Mouse (Mus musculus) cerebellum, adult 2 months (tissue): ENCODE measurements around the gene Tfcp2l1. TPM values are rescaled to one million over a fixed set of nuclear protein-coding genes. Genes with fewer than 3 reads are reported as not detected.
A peak's percentile ranks its signal among the peaks of the same experiment; 100 is the strongest.

Experiments used
- DNase-seq, 2 experiments: peaks; one replicate each; pipeline ENCODE4 v3.0.0; 2021
- H3K27ac ChIP-seq: fragments of 200-500 bp; 2 replicates; pipeline ENCODE4 v1.5.1; 2012; ENCODE audit warnings: low read length, control low read depth, inconsistent platforms; ENCODE audit not compliant: insufficient read depth
- H3K27me3 ChIP-seq: fragments of 200-500 bp; 2 replicates; pipeline ENCODE4 v1.6.1; 2012; ENCODE audit warnings: inconsistent platforms, mild to moderate bottlenecking, low read length, moderate library complexity; ENCODE audit not compliant: control insufficient read depth, insufficient read depth
- H3K4me1 ChIP-seq: fragments of 200-500 bp; 2 replicates; pipeline ENCODE4 v1.6.1; 2011; ENCODE audit warnings: low read length; ENCODE audit not compliant: control insufficient read depth, insufficient read depth
- H3K4me3 ChIP-seq: fragments of 200-500 bp; replicated peaks from 2 replicates; pipeline ENCODE3; 2011; ENCODE audit warnings: mild to moderate bottlenecking, low read depth, low read length, control low read depth; ENCODE audit not compliant: insufficient read depth
- CTCF ChIP-seq: fragments of 200-500 bp; IDR thresholded peaks from 2 replicates; pipeline ENCODE4 v1.5.1; 2011; ENCODE audit warnings: low read depth, mild to moderate bottlenecking, control low read depth, low read length, moderate library complexity, borderline replicate concordance; ENCODE audit not compliant: insufficient read depth
- POLR2A ChIP-seq: fragments of 200-500 bp; IDR thresholded peaks from 2 replicates; pipeline ENCODE4 v1.6.1; 2011; ENCODE audit warnings: low read length, control low read depth, borderline replicate concordance; ENCODE audit not compliant: insufficient read depth
- WGBS: fragments of 180-500 bp; shearing (Covaris S2); methylation state at CpG from one replicate; pipeline ENCODE4 v1.1.7; 2018; 5-methylcytosine and 5-hydroxymethylcytosine counted together
- polyA plus RNA-seq: library from polyadenylated mRNA; depleted of rRNA; stranded (reverse); fragments of >200 nt; gene quantifications from 2 replicates; pipeline ENCODE4 v1.2.3, GENCODE M21; 2012; rRNA removed

Tfcp2l1 gene
- polyA plus RNA-seq: 0.08 and 0.19 TPM in 2 replicates

- H3K4me1 ChIP-seq: no peaks in the 10 kb centered on the region
- peak; percentile 58 to 63 for DNase-seq
- H3K4me3 ChIP-seq: peak within 1 kb of the TSS; percentile 54
- no peak within 1 kb of the TSS for H3K27ac ChIP-seq
- H3K27me3 ChIP-seq: no peaks in the 10 kb centered on the region
- WGBS: 1% methylated on average over 48 of the region's 48 CpGs
- no peak for TF ChIP-seq CTCF
- TF ChIP-seq POLR2A: no peak
Observed at GRCm38 (mm10) chr1:118627781-118628464, at the start of gene Tfcp2l1. Gene Tfcp2l1 (plus strand): TSS chr1:118627945.

GRCm38 (mm10) chr1:118580174-118580702 is 47.5 kb upstream of the Tfcp2l1 start:
- TF ChIP-seq POLR2A: no peak
- no peak for TF ChIP-seq CTCF
- WGBS: 89% methylated on average over 2 of the region's 2 CpGs
- no peak overlapping the region for H3K4me3 ChIP-seq
- no peak overlapping the region for H3K27ac ChIP-seq
- H3K4me1 ChIP-seq: no peaks in the 10 kb centered on the region
- DNase-seq: no peak
- H3K27me3 ChIP-seq: no peaks in the 10 kb centered on the region

- H3K4me1 ChIP-seq: no peaks in the 10 kb centered on the region
- TF ChIP-seq POLR2A (no peak), CTCF (no peak)
- no peaks in the 10 kb centered on the region for H3K27me3 ChIP-seq
- H3K27ac ChIP-seq: no peak overlapping the region
- 97% methylated on average over 8 of the region's 8 CpGs for WGBS
- DNase-seq: no peak
- H3K4me3 ChIP-seq: no peak overlapping the region
Observed at GRCm38 (mm10) chr1:118581179-118581578, 46.6 kb upstream of the Tfcp2l1 start.

DNA sequence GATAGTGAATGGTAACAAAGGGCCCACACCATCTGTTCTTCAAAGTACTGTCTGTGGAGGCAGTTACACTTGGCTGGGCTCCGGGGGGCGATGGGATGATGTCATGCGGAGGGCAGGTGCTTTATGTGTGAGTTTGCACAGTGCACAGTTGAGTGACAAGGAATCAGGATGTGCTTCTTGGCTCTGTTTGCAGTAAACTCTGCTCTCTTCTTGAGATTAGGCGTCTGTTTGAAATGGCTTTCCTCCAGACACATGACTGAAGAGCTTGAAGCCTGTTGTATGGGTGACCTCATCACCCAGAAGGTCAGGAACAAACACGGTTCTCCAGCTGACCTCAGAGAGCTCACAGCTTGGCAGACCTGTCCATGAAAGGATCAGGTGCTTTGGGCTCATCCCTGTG is 38.0 kb upstream of the Tfcp2l1 start:
- Histone ChIP-seq H3K4me1 (no peaks in the 10 kb centered on the region), H3K4me3 (no peak overlapping the region), H3K27ac (no peak overlapping the region), H3K27me3 (no peaks in the 10 kb centered on the region)
- TF ChIP-seq CTCF (no peak), POLR2A (no peak)
- DNase-seq: no peak
- 55% methylated on average over 5 of the region's 5 CpGs for WGBS

- H3K27me3 ChIP-seq: no peaks in the 10 kb centered on the region
- no peak overlapping the region for H3K27ac ChIP-seq
- no peak for TF ChIP-seq CTCF
- no peak for TF ChIP-seq POLR2A
- H3K4me3 ChIP-seq: no peak overlapping the region
- WGBS: 91% methylated on average over 4 of the region's 4 CpGs
- no peak for DNase-seq
- peaks cover 2% of the 10 kb centered on the region; the same call in 1 of the 2 replicates for H3K4me1 ChIP-seq
Observed at GRCm38 (mm10) chr1:118592933-118593332, 34.8 kb upstream of the Tfcp2l1 start.

DNA sequence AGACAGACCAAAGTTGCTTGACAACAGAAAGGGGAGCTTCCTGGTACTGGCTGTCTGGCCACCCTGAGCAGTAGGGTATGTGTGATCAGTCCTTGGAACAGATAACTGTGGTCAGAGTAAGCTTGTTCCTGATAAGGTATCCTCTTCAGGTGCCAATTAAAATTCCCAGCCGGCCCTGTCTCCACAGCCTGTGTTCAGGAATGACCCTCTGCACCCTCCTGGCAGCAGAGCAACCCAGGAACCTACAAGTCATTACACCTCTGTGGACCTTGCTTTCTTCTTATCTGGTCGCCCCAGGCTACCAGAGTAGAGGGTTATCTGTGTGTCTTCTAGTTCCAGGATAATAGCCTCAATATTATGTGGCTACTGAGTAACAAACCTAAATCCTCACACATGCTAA is 32.4 kb upstream of the Tfcp2l1 start:
- Histone ChIP-seq H3K27ac (no peak overlapping the region), H3K4me3 (no peak overlapping the region), H3K27me3 (no peaks in the 10 kb centered on the region), H3K4me1 (peaks cover 14% of the 10 kb centered on the region)
- no peak for DNase-seq
- 88% methylated on average over 2 of the region's 2 CpGs for WGBS
- TF ChIP-seq CTCF (no peak), POLR2A (no peak)

GRCm38 (mm10) chr1:118597475-118598213 is 30.1 kb upstream of the Tfcp2l1 start:
- peak in 1 of 2 experiments; percentile 21 for DNase-seq
- Histone ChIP-seq H3K4me3 (no peak overlapping the region), H3K4me1 (peaks cover 24% of the 10 kb centered on the region), H3K27me3 (no peaks in the 10 kb centered on the region), H3K27ac (no peak overlapping the region)
- 55% methylated on average over 2 of the region's 2 CpGs for WGBS
- no peak for TF ChIP-seq POLR2A
- TF ChIP-seq CTCF: no peak
